Mouse (Mus musculus) MEL (cell line): Measurements from ENCODE around the gene Sod1.

Experiments used
- CHD2 ChIP-seq: IDR thresholded peaks from 2 replicates; pipeline ENCODE4 v1.6.1; 2011; ENCODE audit warnings: low read length, improper control_type of control experiment
- GATA1 ChIP-seq: IDR thresholded peaks from 2 replicates; pipeline ENCODE4 v1.6.1; 2011; ENCODE audit warnings: low read depth, low read length, improper control_type of control experiment
- POLR2A ChIP-seq, 2 experiments: IDR thresholded peaks; 2 replicates each; pipeline ENCODE4 v1.6.1; 2011 to 2012; ENCODE audit warnings: low read length in 2 of 2, mild to moderate bottlenecking in 2 of 2, control low read depth in 1 of 2, improper control_type of control experiment in 1 of 2, low read depth in 1 of 2, moderate library complexity in 1 of 2; ENCODE audit not compliant: control insufficient read depth in 1 of 2, insufficient read depth in 1 of 2, poor library complexity in 1 of 2
- POLR2AphosphoS5 ChIP-seq: IDR thresholded peaks from 2 replicates; pipeline ENCODE4 v1.6.1; 2012; ENCODE audit warnings: low read depth, borderline replicate concordance, mild to moderate bottlenecking, inconsistent platforms, low read length, moderate library complexity, mixed read lengths
- ZKSCAN1 ChIP-seq: IDR thresholded peaks from 2 replicates; pipeline ENCODE4 v1.6.1; 2012; ENCODE audit warnings: low read depth, mild to moderate bottlenecking, inconsistent platforms, low read length, improper control_type of control experiment, moderate library complexity

GRCm38 (mm10) chr16:90204868-90205267, 15.7 kb upstream of the Sod1 start:
- no peak for TF ChIP-seq POLR2A (IDR thresholded peaks at IDR 0.05; ENCODE audit: control insufficient read depth in 1 of 2, insufficient read depth in 1 of 2, low read depth in 1 of 2, low read length in 2 of 2, poor library complexity in 1 of 2)
- TF ChIP-seq GATA1 = peak; percentile 91
- no peak for TF ChIP-seq ZKSCAN1
- TF ChIP-seq CHD2 = no peak
- no peak for TF ChIP-seq POLR2AphosphoS5
